Mouse (Mus musculus): ENCODE data around the gene Ovca2.

- TF ChIP-seq POLR2A (IDR thresholded peaks at IDR 0.05; ENCODE audit: insufficient read depth, low read depth, low read length) (no peak), CTCF (IDR thresholded peaks at IDR 0.05; ENCODE audit: insufficient read depth, low read depth, low read length) (no peak)
These were observed 22.2 kb downstream of the Ovca2 start for GRCm38 (mm10) chr11:75156416-75156815.

Measured in olfactory bulb, adult 2 months (tissue).